Mouse (Mus musculus) ovary, postnatal 14 days (tissue): ENCODE data around the gene Zp1.

Experiments
- DNase-seq: peaks from one replicate; pipeline ENCODE4 v3.0.0; 2022; ENCODE audit warnings: low spot score

The Zp1 gene

DNA sequence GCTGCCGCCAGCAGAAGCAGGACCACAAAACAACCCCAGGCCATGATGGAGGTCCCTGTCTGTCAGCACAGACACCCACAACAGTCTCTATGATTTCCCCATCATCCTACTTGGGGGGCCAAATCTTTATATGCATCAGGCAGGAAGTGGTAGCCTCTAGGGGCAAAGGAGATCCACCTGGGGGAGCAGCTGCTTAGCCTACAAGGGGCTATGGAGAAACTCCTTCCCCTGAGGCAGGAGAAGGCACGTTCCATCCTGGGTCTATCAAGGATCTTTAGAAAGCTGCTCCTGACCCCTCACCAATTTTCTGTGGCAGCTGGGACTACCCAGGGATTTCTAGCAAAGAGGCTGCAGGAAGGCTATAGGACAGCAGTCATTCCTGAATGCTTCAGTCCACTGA is at the start of gene Zp1:
Zp1 (minus strand) TSS at position 101 of the 400 bp plus-strand sequence.
- no peak for DNase-seq

DNA sequence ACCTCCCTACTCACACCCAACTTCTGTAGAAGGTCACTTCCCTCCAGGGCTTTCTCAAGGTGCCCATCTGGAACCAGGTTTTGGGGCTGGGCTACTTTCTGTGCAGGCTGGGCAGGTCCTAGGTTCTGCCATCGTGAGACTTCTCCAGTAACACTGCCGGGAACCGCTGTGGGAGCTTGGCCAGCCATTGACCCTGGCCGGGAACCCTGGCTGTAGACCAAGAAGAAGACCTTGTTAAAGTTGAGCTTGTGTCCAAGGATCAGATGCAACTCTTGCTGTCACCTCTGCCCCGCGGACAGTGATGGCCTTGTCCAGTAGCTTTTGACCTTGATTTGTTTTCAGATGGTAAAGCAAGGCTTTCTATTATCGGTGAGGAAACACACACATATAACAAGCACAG is 48.1 kb upstream of the Zp1 start:
- no peak for DNase-seq

GRCm38 (mm10) chr19:10965721-10966120 is 45.3 kb upstream of the Zp1 start:
- no peak for DNase-seq

DNA sequence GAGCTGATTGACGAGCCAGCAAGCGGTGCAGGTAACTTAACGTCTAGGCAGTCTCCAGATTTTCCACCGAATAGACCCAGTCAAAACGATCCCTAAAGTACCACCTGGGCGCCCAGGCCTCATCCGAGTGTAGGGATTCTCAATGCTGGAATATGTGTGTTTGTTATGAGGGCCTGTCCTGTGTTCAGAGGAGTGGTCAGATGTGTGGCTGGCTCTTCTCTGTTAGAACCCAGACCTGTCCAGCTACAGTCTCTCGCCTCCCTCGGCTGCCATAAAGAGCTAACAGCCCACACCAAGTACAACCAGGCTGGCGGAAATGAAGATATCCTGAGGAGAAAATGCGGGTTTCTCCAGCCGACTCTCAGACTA is 39.5 kb upstream of the Zp1 start:
- DNase-seq = no peak

DNA sequence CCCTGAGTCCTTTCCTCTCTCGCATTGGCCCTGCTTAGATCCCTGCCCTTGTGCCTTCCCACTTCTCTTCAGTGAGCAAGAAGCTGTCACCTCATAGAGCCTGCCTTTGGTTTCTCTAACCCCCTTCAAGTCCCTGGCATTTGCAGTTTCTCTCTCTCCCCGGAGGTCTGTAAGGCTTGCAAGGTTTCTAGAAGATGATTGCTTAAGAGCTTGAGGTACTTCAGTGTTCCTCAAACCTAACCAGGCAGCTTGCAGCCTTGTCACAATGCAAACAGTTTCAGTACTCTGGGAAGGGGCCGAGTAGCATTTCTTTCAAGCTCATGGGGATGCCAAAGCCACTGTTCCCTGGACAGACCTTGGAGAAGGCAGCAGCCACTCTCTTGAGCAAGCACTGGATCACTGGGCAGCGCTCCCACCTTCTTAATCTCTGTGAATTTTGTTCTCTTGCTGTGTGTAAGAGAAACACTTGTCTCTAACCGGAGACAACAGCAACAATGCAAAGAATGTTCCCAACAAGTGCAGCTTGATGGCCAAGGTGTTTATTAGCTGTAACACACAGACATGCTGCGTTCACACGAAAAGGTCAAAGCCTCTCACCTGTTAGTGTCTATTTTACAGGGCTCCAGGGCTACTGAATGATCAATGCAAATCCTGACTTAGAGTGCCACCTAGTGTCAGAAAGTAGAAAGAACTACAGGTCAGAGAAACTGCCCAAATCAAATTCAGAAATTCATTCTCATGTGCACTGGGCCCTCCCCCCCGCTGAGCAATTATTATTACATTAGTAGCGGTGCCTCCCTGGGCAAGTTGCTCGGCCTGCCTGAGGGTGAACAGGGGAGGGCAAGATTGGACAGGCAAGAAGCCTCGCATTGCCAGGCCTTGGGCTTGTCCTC is 38.9 kb upstream of the Zp1 start:
- DNase-seq = peak; percentile 52

- no peak for DNase-seq
These were observed 31.8 kb upstream of the Zp1 start for GRCm38 (mm10) chr19:10952021-10952939.

DNA sequence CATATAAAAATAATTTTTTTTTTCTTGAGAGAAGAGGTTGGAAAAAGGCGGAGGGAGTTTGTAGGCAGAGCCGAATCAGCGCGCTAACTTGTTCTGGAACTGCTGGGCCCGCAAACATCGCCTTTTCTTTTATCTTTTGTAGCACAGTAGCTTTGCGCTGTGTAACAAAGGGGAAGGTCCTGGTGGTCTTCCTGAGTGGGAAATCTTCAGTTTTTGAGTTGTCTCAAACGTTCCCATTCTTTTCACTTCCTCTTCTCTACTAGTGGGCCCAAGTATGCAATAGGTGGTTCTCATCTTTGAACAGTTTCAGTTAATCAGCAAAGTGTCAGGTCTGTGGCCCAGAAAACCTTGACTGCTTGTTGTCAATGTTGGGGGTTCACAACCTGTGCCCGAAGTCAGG is 29.1 kb upstream of the Zp1 start:
- no peak for DNase-seq

DNA sequence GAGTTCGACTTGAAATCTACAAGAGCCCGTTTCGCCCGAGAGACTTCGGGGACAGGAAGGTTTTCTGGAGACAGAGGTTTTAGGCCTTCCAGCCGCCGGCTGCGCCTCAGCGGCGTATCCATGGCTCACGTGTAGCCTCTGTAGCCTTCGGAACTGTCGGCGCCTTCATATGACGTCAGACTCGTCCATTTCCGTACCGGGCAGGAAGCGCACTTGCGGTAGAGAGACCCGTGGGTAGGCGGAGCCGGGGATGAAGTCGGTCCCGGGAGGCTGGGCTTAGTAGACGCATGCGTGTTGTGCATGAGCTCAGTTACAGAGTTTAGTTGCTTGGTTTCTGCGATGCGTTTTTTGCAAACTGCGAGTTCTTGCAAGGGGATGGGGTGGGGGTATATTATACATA is 28.7 kb upstream of the Zp1 start, which contains the start of gene Ccdc86:
Ccdc86 (minus strand) TSS at position 155 of the 400 bp plus-strand sequence.
- DNase-seq = peak; percentile 93

DNA sequence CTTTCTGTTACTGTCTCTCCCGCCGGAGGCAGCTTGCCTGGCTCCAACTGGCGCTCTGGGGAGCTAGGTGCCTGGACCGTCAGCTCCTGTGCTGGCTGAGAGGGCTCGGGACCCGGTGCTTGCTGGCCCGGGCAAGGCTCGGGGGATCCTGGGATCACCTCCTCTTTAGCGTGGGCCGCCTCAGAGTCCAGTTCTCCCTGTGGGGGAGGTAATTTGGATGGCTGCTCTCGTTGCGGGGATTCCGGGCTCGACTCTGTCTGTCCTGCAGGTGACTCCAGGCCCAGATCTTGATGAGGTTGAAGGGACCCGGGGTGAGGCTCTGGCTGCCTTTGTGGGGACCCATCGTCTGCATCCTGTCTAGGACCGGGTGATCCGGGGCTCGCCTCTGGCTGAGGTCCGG is 28.0 kb upstream of the Zp1 start:
- no peak for DNase-seq

DNA sequence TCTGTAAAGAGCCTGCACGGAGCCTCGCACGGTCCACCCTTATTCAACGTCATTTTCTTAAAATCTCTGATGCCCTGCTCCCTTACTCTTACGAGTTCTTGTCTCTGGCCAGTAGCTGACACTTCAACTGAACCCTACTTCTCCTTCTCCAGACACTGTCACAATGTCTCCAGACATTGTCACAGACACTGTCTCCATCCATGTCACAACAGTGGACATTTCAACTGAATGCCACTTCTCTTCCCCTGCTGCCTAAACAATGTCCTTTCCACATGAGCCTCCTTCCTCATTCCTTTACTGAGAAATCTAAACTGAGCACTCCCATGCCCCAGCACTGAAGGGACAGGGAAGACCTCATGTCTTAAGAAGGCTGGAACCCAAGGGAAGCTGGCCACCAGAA is 26.8 kb upstream of the Zp1 start:
- no peak for DNase-seq

- DNase-seq = no peak
These were observed 26.1 kb upstream of the Zp1 start for GRCm38 (mm10) chr19:10946506-10946905.

GRCm38 (mm10) chr19:10943955-10944354 is 23.5 kb upstream of the Zp1 start:
- no peak for DNase-seq

GRCm38 (mm10) chr19:10940801-10941457 is 20.5 kb upstream of the Zp1 start:
- DNase-seq = no peak

GRCm38 (mm10) chr19:10940097-10940800 is 19.8 kb upstream of the Zp1 start:
- DNase-seq = peak; percentile 63

- no peak for DNase-seq
These were observed 18.3 kb upstream of the Zp1 start for GRCm38 (mm10) chr19:10938771-10939170.

DNA sequence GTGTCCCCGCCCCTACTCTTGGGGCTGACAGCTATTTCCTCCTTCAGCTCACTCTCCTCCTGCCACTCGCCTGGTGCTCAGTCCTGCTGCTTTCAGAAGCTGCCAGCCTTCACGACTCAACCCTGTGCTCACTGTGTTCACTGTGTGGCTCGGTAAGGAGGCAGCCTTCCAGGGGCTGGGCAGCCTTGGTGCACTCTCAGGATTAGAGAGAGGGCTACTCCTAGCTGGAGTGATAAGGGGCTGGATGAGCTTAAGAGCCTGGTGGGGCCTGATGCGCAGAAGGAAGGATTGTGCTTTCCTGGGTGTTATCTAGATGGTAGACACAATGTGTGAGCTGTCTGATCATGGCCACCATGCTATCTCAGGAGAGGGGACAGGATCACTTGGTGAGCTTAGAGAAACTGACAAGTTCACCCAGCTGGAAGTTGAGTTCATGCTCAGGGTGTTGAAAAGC is 16.7 kb upstream of the Zp1 start, which contains the start of gene Ptgdr2:
Ptgdr2 (plus strand) TSS at position 51 of the 454 bp plus-strand sequence.
- no peak for DNase-seq

- no peak for DNase-seq
These were observed 15.6 kb upstream of the Zp1 start for GRCm38 (mm10) chr19:10936077-10936476.

- no peak for DNase-seq
These were observed 14.6 kb upstream of the Zp1 start for GRCm38 (mm10) chr19:10935029-10935428.

- no peak for DNase-seq
These were observed 10.2 kb upstream of the Zp1 start for GRCm38 (mm10) chr19:10930641-10931040.

GRCm38 (mm10) chr19:10926666-10927065 is 6.2 kb upstream of the Zp1 start:
- no peak for DNase-seq

DNA sequence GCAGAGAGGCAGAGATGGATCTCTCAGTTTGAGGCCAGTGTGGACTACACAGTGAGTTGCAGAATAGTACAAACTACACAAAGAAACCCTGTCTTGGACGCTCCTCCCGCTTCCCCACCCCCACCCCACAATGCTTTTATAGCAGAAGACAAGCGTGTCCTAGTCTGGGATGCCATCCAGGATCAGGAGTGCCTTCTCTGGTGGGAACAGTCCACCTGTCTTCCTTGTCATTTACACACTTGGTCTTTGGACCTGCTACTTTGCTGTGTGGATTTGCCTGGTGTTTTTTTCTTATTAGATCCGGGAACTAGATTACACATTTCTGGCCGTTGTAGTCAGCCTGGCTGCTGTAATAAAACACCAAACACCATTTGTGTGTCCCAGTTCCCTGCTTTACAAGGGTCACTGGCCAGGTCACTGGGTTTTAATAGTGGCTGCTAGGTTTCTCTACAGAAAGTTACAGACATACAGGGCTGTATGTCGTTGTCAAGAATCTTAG is 5.7 kb upstream of the Zp1 start:
- no peak for DNase-seq
